Mouse (Mus musculus): ENCODE results near the gene Olfr715b. TPM values are rescaled to one million over a fixed set of nuclear protein-coding genes. Genes with fewer than 3 reads are reported as not detected.

Gene Olfr715b
- not detected in 2 replicates for polyA plus RNA-seq (2021; fragmentation: Nextera tagmentation)
- long read RNA-seq, experiment 1 = 0 reads
- long read RNA-seq, experiment 2 = 0 reads

DNA sequence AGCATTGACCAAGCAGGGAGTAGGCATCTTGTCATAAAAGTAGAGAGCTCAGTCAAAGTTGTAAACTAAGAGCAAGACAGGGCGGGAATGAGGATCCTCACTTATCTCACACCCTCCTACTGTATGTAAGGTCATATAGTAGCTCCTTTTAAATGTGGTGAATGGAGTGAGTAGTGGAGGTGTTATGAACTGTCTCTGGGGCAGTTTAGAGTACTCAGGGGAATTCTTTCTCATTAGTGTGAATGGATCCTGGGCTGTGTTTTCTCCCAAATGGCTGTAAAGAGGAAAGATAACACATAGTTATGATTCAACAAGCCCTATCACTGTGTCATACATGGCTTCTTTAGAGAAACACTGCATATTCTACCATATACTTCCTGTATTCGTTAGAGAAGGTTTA, at the start of gene Olfr715b:
TSS of gene Olfr715b (minus strand) at position 101 of the 400 bp plus-strand sequence.

DNA sequence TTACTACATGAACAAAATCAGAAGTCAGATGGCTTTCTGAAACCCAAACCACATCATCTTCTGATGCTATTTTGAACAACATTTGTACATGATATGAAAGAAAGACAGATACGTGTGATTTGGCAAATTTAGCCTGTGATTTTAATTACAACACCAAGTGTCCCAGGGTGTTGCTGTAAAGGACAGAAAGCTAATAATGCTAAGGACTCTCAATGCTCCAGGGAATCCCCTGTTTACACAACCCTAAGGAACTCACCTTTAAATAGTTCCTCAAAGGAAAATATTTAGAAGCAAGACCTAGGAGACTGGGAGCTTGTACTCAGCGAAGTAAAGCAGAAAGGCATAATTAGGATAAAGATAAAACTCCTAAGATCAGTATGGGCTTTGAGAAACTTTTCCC, 27.9 kb upstream of the Olfr715b start, which contains the start of gene Olfr716:
TSS of gene Olfr716 (plus strand) at position 301 of the 400 bp plus-strand sequence.

DNA sequence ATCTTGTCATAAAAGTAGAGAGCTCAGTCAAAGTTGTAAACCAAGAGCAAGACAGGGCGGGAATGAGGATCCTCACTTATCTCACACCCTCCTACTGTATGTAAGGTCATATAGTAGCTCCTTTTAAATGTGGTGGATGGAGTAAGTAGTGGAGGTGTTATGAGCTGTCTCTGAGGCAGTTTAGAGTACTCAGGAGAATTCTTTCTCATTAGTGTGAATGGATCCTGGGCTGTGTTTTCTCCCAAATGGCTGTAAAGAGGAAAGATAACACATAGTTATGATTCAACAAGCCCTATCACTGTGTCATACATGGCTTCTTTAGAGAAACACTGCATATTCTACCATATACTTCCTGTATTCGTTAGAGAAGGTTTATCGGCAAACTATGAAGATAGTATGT, 20.8 kb upstream of the Olfr715b start, which contains the start of gene Olfr715:
TSS of gene Olfr715 (minus strand) at position 101 of the 400 bp plus-strand sequence.

DNA sequence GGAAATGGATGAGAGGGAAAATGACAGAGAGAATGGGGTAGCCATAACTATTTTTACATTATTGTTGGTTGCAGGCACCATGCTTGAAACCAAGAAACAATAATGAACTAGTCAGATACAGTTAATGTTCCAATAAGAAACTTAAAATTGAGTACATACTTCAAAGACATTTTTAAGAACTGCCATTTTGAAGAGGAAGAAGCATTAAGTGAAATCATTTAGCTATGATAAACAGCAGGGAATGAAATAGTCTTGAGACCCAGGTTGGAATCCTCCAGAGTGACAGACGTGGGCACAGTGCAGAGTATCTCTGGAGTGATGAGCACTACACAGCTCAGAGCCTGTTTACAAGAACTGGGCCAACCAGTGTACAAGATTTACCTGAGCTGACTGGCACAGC, 17.2 kb downstream of the Olfr715b start, which contains the start of gene Olfr17:
TSS of gene Olfr17 (plus strand) at position 301 of the 400 bp plus-strand sequence.

DNA sequence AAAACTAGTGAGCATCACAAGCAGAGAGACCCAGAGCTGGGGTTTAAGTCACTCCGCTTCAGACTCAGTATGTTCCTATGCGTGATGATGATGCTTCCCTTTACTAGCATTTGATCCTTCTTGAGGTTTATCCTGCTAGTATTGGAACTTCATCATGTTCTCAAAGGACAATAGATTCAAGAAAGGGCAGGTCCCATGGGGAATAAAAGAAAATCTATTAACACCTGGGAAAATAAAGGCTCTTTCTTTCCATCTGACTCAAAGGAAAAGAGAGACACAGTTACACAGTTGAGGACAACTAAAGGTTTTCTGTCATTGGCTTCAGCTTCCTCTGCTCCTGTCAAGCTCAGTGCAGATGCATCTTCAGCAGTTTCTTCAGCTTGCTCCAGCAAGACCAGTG, 39.5 kb downstream of the Olfr715b start, which contains the start of gene Olfr714:
TSS of gene Olfr714 (plus strand) at position 301 of the 400 bp plus-strand sequence.

Other genes starting within 250 kb of the Olfr715b start
- gene Olfr704, start 247.2 kb downstream of the Olfr715b start, polyA plus RNA-seq (2021; fragmentation: Nextera tagmentation) = not detected in 2 replicates
- gene Olfr705, start 233.5 kb downstream of the Olfr715b start, polyA plus RNA-seq (2021; fragmentation: Nextera tagmentation) = not detected in 2 replicates
- gene Olfr706, start 222.2 kb downstream of the Olfr715b start, polyA plus RNA-seq (2021; fragmentation: Nextera tagmentation) = not detected in 2 replicates
- gene Olfr707, start 209.1 kb downstream of the Olfr715b start, polyA plus RNA-seq (2021; fragmentation: Nextera tagmentation) = not detected in 2 replicates
- not detected in 2 replicates for gene Olfr1532-ps1, start 202.4 kb downstream of the Olfr715b start, polyA plus RNA-seq (2021; fragmentation: Nextera tagmentation)
- gene Olfr709-ps1, start 178.2 kb downstream of the Olfr715b start, polyA plus RNA-seq (2021; fragmentation: Nextera tagmentation) = not detected in 2 replicates
- not detected in 2 replicates for gene Olfr710, start 162.1 kb downstream of the Olfr715b start, polyA plus RNA-seq (2021; fragmentation: Nextera tagmentation)
- gene Olfr6, start 146.4 kb downstream of the Olfr715b start, polyA plus RNA-seq (2021; fragmentation: Nextera tagmentation) = not detected in 2 replicates
- gene Olfr711, start 134.9 kb downstream of the Olfr715b start, polyA plus RNA-seq (2021; fragmentation: Nextera tagmentation) = not detected in 2 replicates
- not detected in 2 replicates for gene Olfr2, start 104.3 kb downstream of the Olfr715b start, polyA plus RNA-seq (2021; fragmentation: Nextera tagmentation)
- not detected in 2 replicates for gene Olfr713, start 79.2 kb downstream of the Olfr715b start, polyA plus RNA-seq (2021; fragmentation: Nextera tagmentation)
- gene Olfr714, start 39.4 kb downstream of the Olfr715b start, polyA plus RNA-seq (2021; fragmentation: Nextera tagmentation) = not detected in 2 replicates
- gene Olfr17, start 17.1 kb downstream of the Olfr715b start, polyA plus RNA-seq (2021; fragmentation: Nextera tagmentation) = not detected in 2 replicates
- not detected in 2 replicates for gene Olfr715, start 20.7 kb upstream of the Olfr715b start, polyA plus RNA-seq (2021; fragmentation: Nextera tagmentation)
- gene Olfr716, start 28.0 kb upstream of the Olfr715b start, polyA plus RNA-seq (2021; fragmentation: Nextera tagmentation) = not detected in 2 replicates
- not detected in 2 replicates for gene Nlrp14, start 56.6 kb upstream of the Olfr715b start, polyA plus RNA-seq (2021; fragmentation: Nextera tagmentation)
- gene Rbmxl2, start 99.1 kb upstream of the Olfr715b start, polyA plus RNA-seq (2021; fragmentation: Nextera tagmentation) = not detected in 2 replicates

Measured in left cerebral cortex, adult 6 months (tissue).